Mouse (Mus musculus) ZHBTc4 (cell line): Measurements from ENCODE around the gene Bcl6b.

Experiments used
- DNase-seq: peaks from one replicate; pipeline ENCODE4 v3.0.0-alpha.2; 2011; ENCODE audit warnings: low read depth, low spot score

Gene Bcl6b

GRCm38 (mm10) chr11:70233016-70233415, 3.4 kb upstream of the Bcl6b start:
- DNase-seq, result no peak

- peak; percentile 85 for DNase-seq
Measured at GRCm38 (mm10) chr11:70232546-70232945, 2.9 kb upstream of the Bcl6b start.

GRCm38 (mm10) chr11:70230239-70230727, 685 bp upstream of the Bcl6b start:
- DNase-seq, result peak; percentile 93

- peak; percentile 93 for DNase-seq
Measured at GRCm38 (mm10) chr11:70228828-70229227, 770 bp downstream of the Bcl6b start.

GRCm38 (mm10) chr11:70227661-70228245, 1.8 kb downstream of the Bcl6b start:
- no peak for DNase-seq

GRCm38 (mm10) chr11:70227126-70227525, 2.5 kb downstream of the Bcl6b start:
- no peak for DNase-seq

GRCm38 (mm10) chr11:70226602-70226890, 3.1 kb downstream of the Bcl6b start:
- DNase-seq, result peak; percentile 29

- peak; percentile 47 for DNase-seq
Measured at GRCm38 (mm10) chr11:70225798-70226601, 3.6 kb downstream of the Bcl6b start.

GRCm38 (mm10) chr11:70223724-70224123, 5.9 kb downstream of the Bcl6b start:
- no peak for DNase-seq

GRCm38 (mm10) chr11:70221603-70222500, 7.7 kb downstream of the Bcl6b start:
- DNase-seq, result no peak

GRCm38 (mm10) chr11:70220731-70221602, 8.6 kb downstream of the Bcl6b start, which contains the start of gene Slc16a13:
TSS of gene Slc16a13 (minus strand) at chr11:70221064.
- peak; percentile 98 for DNase-seq

GRCm38 (mm10) chr11:70220323-70220722, 9.3 kb downstream of the Bcl6b start:
- no peak for DNase-seq

- no peak for DNase-seq
Measured at GRCm38 (mm10) chr11:70219873-70220272, 9.7 kb downstream of the Bcl6b start.

- DNase-seq, result no peak
Measured at GRCm38 (mm10) chr11:70218741-70219470, 10.7 kb downstream of the Bcl6b start.

GRCm38 (mm10) chr11:70218039-70218438, 11.6 kb downstream of the Bcl6b start:
- DNase-seq, result no peak

- no peak for DNase-seq
Measured at GRCm38 (mm10) chr11:70216103-70216502, 13.5 kb downstream of the Bcl6b start.

GRCm38 (mm10) chr11:70215301-70215700, 14.3 kb downstream of the Bcl6b start:
- peak; percentile 25 for DNase-seq

- peak; percentile 32 for DNase-seq
Measured at GRCm38 (mm10) chr11:70214856-70215209, 14.8 kb downstream of the Bcl6b start.

- DNase-seq, result no peak
Measured at GRCm38 (mm10) chr11:70214191-70214855, 15.3 kb downstream of the Bcl6b start.

GRCm38 (mm10) chr11:70213736-70214135, 15.9 kb downstream of the Bcl6b start:
- peak; percentile 39 for DNase-seq
